Mouse (Mus musculus) erythroblast, embryonic 14.5 days (primary cell): ENCODE results near the gene Psmb1. TPM values are rescaled to one million over a fixed set of nuclear protein-coding genes. Genes with fewer than 3 reads are reported as not detected.

Source experiments
- H3K27me3 ChIP-seq: 2 replicates; pipeline ENCODE4 v1.6.1; 2012; ENCODE audit warnings: inconsistent platforms; ENCODE audit not compliant: control insufficient read depth
- H3K36me3 ChIP-seq: 2 replicates; pipeline ENCODE4 v1.6.1; 2012; ENCODE audit warnings: mild to moderate bottlenecking, inconsistent platforms; ENCODE audit not compliant: control insufficient read depth
- H3K4me1 ChIP-seq: 2 replicates; pipeline ENCODE4 v1.6.1; 2012; ENCODE audit warnings: inconsistent platforms; ENCODE audit not compliant: control insufficient read depth
- H3K4me3 ChIP-seq: replicated peaks from 2 replicates; pipeline ENCODE3; 2012; ENCODE audit warnings: moderate library complexity, mild to moderate bottlenecking, inconsistent platforms
- H3K9me3 ChIP-seq: 2 replicates; pipeline ENCODE4 v1.6.1; 2012; ENCODE audit warnings: low read length, inconsistent platforms, mixed read lengths; ENCODE audit not compliant: control insufficient read depth
- GATA1 ChIP-seq: IDR thresholded peaks from 2 replicates; pipeline ENCODE4 v1.6.1; 2012; ENCODE audit warnings: low read length, inconsistent platforms, mixed read lengths
- TAL1 ChIP-seq: IDR thresholded peaks from 3 replicates; pipeline ENCODE4 v1.6.1; 2012; ENCODE audit warnings: low read length, inconsistent platforms, mixed read lengths
- polyA plus RNA-seq: library from polyadenylated mRNA; stranded (reverse); fragments of >175 nt; gene quantifications from 2 replicates; pipeline ENCODE4 v1.2.3, GENCODE M21; 2012

The Psmb1 gene
- polyA plus RNA-seq, 1 experiment, result 1.9 TPM

DNA sequence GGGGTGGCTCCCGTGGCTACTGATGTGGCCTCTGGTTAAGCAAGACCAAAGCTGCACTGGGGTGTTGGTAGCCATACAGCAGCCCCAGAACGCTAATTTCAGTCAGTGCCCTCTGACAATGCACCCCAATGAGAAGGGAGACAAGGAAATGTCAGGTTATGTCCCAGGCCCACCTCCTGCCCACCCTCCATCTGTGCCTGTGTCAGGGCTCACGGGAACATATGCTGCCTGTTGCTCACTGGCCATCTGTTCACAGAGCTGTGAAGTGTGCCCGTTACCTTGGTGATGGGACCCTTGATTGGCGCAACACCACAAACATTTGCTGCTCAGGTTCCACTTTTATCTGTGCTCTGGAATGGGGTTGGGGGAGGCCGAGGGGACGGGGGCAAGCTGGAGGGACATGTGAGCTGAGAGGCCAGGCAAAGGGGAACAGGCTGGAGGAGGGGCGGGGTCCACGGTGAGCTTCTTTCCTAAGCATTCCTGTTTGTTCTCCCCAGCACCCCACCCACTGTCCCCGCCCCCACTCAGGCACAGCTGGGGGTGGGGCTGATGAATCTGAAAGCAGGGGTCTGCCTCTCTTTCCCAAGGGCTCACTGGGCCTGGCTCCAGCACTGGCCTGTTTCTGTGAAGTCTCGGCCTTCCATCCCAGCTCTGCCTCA, 59.0 kb downstream of the Psmb1 start:
- no peaks in the 10 kb centered on the region for H3K36me3 ChIP-seq
- TF ChIP-seq TAL1 (no peak), GATA1 (no peak)
- no peaks in the 10 kb centered on the region for H3K9me3 ChIP-seq
- H3K4me1 ChIP-seq, result no peaks in the 10 kb centered on the region; the same call in 1 of the 2 replicates
- no peak overlapping the region for H3K4me3 ChIP-seq
- no peaks in the 10 kb centered on the region for H3K27me3 ChIP-seq

DNA sequence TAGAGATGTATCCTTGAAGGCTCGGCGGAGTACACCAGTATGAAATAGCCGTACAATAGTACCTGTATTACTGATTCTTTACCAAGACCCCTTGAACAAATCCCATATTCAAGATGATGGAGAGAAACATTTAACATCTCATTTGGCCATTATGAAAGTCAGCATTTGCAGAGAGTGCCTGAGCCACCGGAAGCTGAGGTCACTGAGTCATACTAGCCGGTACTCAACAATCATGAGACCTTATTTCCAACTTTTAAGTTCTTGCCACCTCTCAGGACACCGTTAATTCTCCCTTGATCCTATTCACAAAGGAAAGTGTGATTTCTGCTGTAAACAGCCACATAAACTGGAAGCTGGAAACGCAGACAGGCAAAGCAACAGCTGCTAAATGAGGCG, 59.5 kb downstream of the Psmb1 start:
- TF ChIP-seq GATA1, result no peak
- TF ChIP-seq TAL1, result no peak
- Histone ChIP-seq H3K27me3 (no peaks in the 10 kb centered on the region), H3K4me1 (no peaks in the 10 kb centered on the region; the same call in 1 of the 2 replicates), H3K4me3 (no peak overlapping the region), H3K9me3 (no peaks in the 10 kb centered on the region), H3K36me3 (no peaks in the 10 kb centered on the region)

DNA sequence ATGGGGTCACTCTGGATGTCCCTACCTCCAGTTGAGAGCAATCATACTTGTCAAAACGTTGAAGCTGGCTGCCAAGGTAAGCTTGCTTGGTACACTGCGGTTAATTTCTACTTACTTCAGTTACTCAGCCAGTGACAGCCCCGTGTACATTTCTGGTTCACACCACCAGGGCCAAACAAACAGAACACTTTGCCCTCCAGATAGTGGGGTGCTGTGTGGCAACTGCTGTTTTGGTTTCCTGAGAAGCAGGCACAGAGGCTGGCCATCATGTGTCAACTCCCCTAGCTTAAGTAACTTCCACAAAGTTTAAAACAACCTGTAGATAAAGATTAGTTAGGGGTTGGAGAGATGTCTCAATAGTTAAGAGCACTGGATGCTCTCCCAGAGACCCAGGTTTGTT, 64.8 kb downstream of the Psmb1 start:
- H3K4me1 ChIP-seq, result no peaks in the 10 kb centered on the region
- H3K9me3 ChIP-seq, result no peaks in the 10 kb centered on the region
- H3K27me3 ChIP-seq, result no peaks in the 10 kb centered on the region
- TF ChIP-seq TAL1 (no peak), GATA1 (no peak)
- no peak overlapping the region for H3K4me3 ChIP-seq
- peaks cover 2% of the 10 kb centered on the region; the same call in 1 of the 2 replicates for H3K36me3 ChIP-seq

DNA sequence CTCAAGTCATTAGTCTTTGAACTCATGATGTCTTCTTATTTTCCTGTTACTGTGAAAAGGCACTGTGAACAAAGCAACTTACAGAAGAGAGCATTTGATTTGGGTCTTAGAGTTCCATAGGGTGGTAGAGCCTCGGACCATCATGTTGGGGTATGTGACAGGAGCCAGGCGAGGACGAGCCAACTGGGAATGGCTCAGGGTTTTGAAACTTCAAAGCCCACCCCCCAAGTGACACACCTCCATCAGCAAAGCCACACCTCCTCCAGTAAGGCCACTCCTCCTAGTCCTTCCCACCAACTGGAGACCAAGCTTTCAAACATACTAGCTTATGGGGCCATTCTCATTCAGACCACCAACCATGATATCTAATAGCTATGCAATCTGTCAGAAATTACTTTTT, 67.5 kb downstream of the Psmb1 start:
- Histone ChIP-seq H3K9me3 (no peaks in the 10 kb centered on the region), H3K4me3 (no peak overlapping the region), H3K4me1 (no peaks in the 10 kb centered on the region), H3K36me3 (peaks cover 5% of the 10 kb centered on the region; the same call in 1 of the 2 replicates), H3K27me3 (no peaks in the 10 kb centered on the region)
- TF ChIP-seq TAL1 (no peak), GATA1 (no peak)

- Histone ChIP-seq H3K9me3 (no peaks in the 10 kb centered on the region), H3K27me3 (no peaks in the 10 kb centered on the region), H3K4me3 (no peak overlapping the region), H3K4me1 (no peaks in the 10 kb centered on the region), H3K36me3 (peaks cover 7% of the 10 kb centered on the region; the same call in 1 of the 2 replicates)
- TF ChIP-seq GATA1 (no peak), TAL1 (no peak)
Observed at GRCm38 (mm10) chr17:15431551-15431950, 68.0 kb downstream of the Psmb1 start.

- TF ChIP-seq GATA1 (no peak), TAL1 (no peak)
- peaks cover 9% of the 10 kb centered on the region for H3K36me3 ChIP-seq
- H3K4me3 ChIP-seq, result no peak overlapping the region
- H3K27me3 ChIP-seq, result no peaks in the 10 kb centered on the region
- no peaks in the 10 kb centered on the region for H3K9me3 ChIP-seq
- H3K4me1 ChIP-seq, result no peaks in the 10 kb centered on the region
Observed at GRCm38 (mm10) chr17:15431021-15431514, 68.5 kb downstream of the Psmb1 start.

- no peaks in the 10 kb centered on the region for H3K27me3 ChIP-seq
- H3K36me3 ChIP-seq, result peaks cover 18% of the 10 kb centered on the region
- H3K4me3 ChIP-seq, result no peak overlapping the region
- no peaks in the 10 kb centered on the region for H3K9me3 ChIP-seq
- H3K4me1 ChIP-seq, result no peaks in the 10 kb centered on the region
- no peak for TF ChIP-seq TAL1
Observed at GRCm38 (mm10) chr17:15429937-15430336, 69.6 kb downstream of the Psmb1 start.

DNA sequence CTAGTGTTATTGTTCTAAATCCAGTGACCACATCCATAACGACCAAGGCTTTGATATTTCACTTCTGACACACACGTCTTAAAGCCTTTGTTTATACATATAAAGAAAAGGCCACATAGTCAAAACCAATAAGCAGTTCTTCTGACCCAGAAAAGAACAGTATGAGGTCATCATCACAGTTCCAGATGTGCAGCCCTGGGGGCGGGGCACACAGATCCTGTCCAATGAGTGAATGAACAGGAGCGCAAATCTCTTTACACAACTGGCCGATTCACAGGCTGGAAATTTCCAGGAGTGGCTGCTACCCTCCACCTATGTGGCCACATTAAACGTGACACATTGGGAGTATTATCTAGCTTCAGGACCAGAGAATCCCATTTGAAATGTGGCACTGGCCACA, 70.1 kb downstream of the Psmb1 start:
- no peaks in the 10 kb centered on the region for H3K27me3 ChIP-seq
- no peaks in the 10 kb centered on the region for H3K9me3 ChIP-seq
- no peaks in the 10 kb centered on the region for H3K4me1 ChIP-seq
- peaks cover 20% of the 10 kb centered on the region for H3K36me3 ChIP-seq
- no peak overlapping the region for H3K4me3 ChIP-seq
- TF ChIP-seq GATA1 (no peak), TAL1 (no peak)

DNA sequence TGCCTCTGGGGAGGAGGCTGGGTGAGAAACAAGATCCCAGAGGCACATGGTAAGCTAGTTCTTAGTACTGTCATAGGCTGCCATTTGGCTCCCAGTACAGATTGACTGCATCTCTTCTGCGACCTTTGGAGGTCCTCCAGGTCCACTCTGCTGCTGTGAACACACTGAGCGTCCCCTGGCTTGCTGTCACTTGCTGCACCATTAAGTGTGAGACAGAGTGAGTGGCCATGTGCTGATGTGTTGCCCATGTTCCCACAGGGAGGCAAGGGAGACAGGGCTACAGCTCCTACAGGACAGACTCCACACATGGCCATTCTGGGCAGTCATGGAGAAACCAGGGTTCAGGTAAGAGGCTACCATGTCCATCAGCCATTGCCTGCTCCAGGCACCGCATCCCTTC, 73.6 kb downstream of the Psmb1 start:
- Histone ChIP-seq H3K27me3 (no peaks in the 10 kb centered on the region), H3K9me3 (peaks cover 3% of the 10 kb centered on the region; the same call in 1 of the 2 replicates), H3K4me3 (no peak overlapping the region), H3K4me1 (no peaks in the 10 kb centered on the region), H3K36me3 (peaks cover 36% of the 10 kb centered on the region)
- TF ChIP-seq GATA1 (no peak), TAL1 (no peak)

Other genes starting within 250 kb of the Psmb1 start
- 0.01 TPM in 1 of 2 replicates, not detected in the other for gene Dll1, start 122.9 kb downstream of the Psmb1 start, polyA plus RNA-seq
- 0.04 and 0.08 TPM in 2 replicates for gene Fam120b, start 103.5 kb downstream of the Psmb1 start, polyA plus RNA-seq
- gene Tbp, start 137 bp upstream of the Psmb1 start, polyA plus RNA-seq, result 0.20 and 0.23 TPM in 2 replicates
- 1.2 and 1.5 TPM in 2 replicates for gene Pdcd2, start 27.6 kb upstream of the Psmb1 start, polyA plus RNA-seq
- 0.01 TPM in 1 of 2 replicates, not detected in the other for gene Prdm9, start 64.6 kb upstream of the Psmb1 start, polyA plus RNA-seq
- 1.0 and 1.4 TPM in 2 replicates for gene Chd1, start 205.2 kb upstream of the Psmb1 start, polyA plus RNA-seq